Mouse (Mus musculus) thymus, adult 2 months (tissue): ENCODE data around the gene Irs3.

Experiments
- CTCF ChIP-seq: fragments of 200-500 bp; IDR thresholded peaks from 2 replicates; pipeline ENCODE4 v1.5.1; 2012; ENCODE audit warnings: mild to moderate bottlenecking, control low read depth, low read length, moderate library complexity, borderline replicate concordance; ENCODE audit not compliant: control insufficient read depth, poor library complexity, insufficient read depth; ENCODE audit errors: extremely low read depth
- POLR2A ChIP-seq: fragments of 200-500 bp; IDR thresholded peaks from 2 replicates; pipeline ENCODE4 v1.6.1; 2012; ENCODE audit warnings: mild to moderate bottlenecking, low read length, control low read depth, moderate library complexity; ENCODE audit not compliant: control insufficient read depth, poor library complexity, insufficient read depth; ENCODE audit errors: extremely low read depth

DNA sequence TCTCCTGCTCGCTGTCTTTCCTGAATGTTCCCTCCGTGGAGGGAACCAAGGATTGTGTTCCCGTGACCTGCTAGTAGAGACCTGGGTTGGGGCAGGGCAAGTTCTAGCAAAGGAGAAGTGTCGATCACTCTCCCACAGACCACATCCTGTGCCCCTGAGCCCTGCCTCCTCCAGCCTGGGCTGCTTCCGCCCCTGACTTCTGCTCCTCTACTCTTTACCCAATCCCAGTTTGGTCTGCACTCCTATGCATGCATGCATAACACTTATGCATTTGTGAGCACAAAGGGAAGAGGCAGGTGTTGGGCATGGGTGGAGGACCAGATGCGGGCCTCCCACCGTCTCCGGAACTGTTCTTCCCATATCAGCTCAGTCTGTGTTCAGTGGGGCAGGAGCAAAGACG is 14.3 kb downstream of the Irs3 start:
- TF ChIP-seq CTCF = no peak
- TF ChIP-seq POLR2A = peak; percentile 31; the same call in 1 of the 2 replicates
